Comparison of ENCODE assay signal across 19 mouse cellular contexts in the genomic region with DNA sequence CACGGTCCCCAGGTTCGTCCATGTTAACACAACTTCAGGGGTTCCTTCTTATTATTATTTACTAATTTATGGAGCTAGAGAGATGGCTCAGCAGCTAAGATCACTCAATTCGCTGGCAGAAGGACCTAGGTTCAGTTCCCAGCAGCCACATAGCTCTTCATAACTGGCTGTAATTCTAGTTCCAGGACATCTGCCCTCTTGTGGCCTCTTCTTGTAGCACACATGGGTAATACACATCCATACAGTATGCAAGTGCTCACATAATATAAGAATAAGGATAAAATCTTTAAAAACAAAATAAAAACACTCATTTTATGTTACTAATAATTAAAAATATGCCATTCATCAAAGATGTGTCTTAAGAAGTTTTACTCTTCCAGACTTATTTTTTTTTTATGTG. TPM values are rescaled to one million over a fixed set of nuclear protein-coding genes. Genes with fewer than 3 reads are reported as not detected.
DNase-seq lines count a peak whose midpoint lies in the region; ATAC-seq and TF ChIP-seq lines count a peak whose summit lies in the region.
"Had no signal": no experiment of that assay in that cellular context is flagged by ENCODE, and none has a peak within 500 bp of the region (broad histone marks: within the 10 kb centered on the region; RNA-seq: fewer than 3 reads in every experiment).

No protein-coding gene starts in this region.

- no peak overlapping the region for H3K9ac ChIP-seq in forebrain, postnatal 0 days
- H3K9ac ChIP-seq in forebrain, embryonic 11.5 days (ENCODE audit: low read length): no peak overlapping the region
- H3K9ac ChIP-seq in liver, embryonic 11.5 days (ENCODE audit: low read depth, low read length): no peak overlapping the region
- no peak overlapping the region for H3K9ac ChIP-seq in ES-E14 (ENCODE audit: insufficient read depth, low read depth, low read length, poor library complexity, severe bottlenecking)
- H3K9ac ChIP-seq: limb, embryonic 13.5 days; neural tube, embryonic 13.5 days had no signal

- H3K27ac ChIP-seq in forebrain, postnatal 0 days (ENCODE audit: low read depth, low read length): no peak overlapping the region
- no peak overlapping the region for H3K27ac ChIP-seq in forebrain, embryonic 11.5 days (ENCODE audit: low read depth, low read length)
- no peak overlapping the region for H3K27ac ChIP-seq in liver, embryonic 11.5 days (ENCODE audit: low read depth, low read length)
- no peak overlapping the region for H3K27ac ChIP-seq in ES-E14 (ENCODE audit: insufficient read depth, low read depth, low read length, poor library complexity, severe bottlenecking)
- H3K27ac ChIP-seq in embryonic facial prominence, embryonic 10.5 days (replicated peaks): no peak overlapping the region
- H3K27ac ChIP-seq: hindbrain, embryonic 10.5 days; limb, embryonic 13.5 days; neural tube, embryonic 13.5 days had no signal

- no peak for ATAC-seq in forebrain, postnatal 0 days
- ATAC-seq in forebrain, embryonic 11.5 days (replicated peaks; ENCODE audit: low FRiP score): no peak
- no peak for ATAC-seq in liver, embryonic 11.5 days (replicated peaks; ENCODE audit: low FRiP score)
- ATAC-seq: forebrain, embryonic 16.5 days; inflammation-experienced regulatory T-cells, adult 6 months had no signal

- H3K4me2 ChIP-seq in forebrain, postnatal 0 days (ENCODE audit: low read depth): no peak overlapping the region
- H3K4me2 ChIP-seq in forebrain, embryonic 11.5 days (ENCODE audit: low read depth, low read length, severe bottlenecking): no peak overlapping the region
- H3K4me2 ChIP-seq in liver, embryonic 11.5 days: no peak overlapping the region
- H3K4me2 ChIP-seq: limb, embryonic 13.5 days; neural tube, embryonic 13.5 days had no signal

- in situ Hi-C loops in ES-E14 (cut with MboI; ENCODE audit: low sequenced_read_pairs in 2 of 2, unreplicated experiment in 2 of 2): no loop called here

- H3K9me3 ChIP-seq in forebrain, postnatal 0 days (ENCODE audit: low read length): no peaks in the 10 kb centered on the region
- H3K9me3 ChIP-seq in forebrain, embryonic 11.5 days (ENCODE audit: control insufficient read depth, low read length): no peaks in the 10 kb centered on the region
- no peaks in the 10 kb centered on the region; the same call in 1 of the 2 replicates for H3K9me3 ChIP-seq in liver, embryonic 11.5 days (ENCODE audit: control insufficient read depth, low read length)
- no peaks in the 10 kb centered on the region for H3K9me3 ChIP-seq in ES-E14 (ENCODE audit: control insufficient read depth, insufficient read depth, low read depth, low read length)
- no peaks in the 10 kb centered on the region for H3K9me3 ChIP-seq in embryonic facial prominence, embryonic 10.5 days
- H3K9me3 ChIP-seq: hindbrain, embryonic 10.5 days; limb, embryonic 13.5 days; neural tube, embryonic 13.5 days had no signal

- WGBS in forebrain, postnatal 0 days: 85% methylated on average over 3 of the region's 3 CpGs
- WGBS in forebrain, embryonic 11.5 days: 88% methylated on average over 3 of the region's 3 CpGs
- WGBS in liver, embryonic 11.5 days: 74% methylated on average over 3 of the region's 3 CpGs
- WGBS in embryonic facial prominence, embryonic 10.5 days: 86% methylated on average over 3 of the region's 3 CpGs

- no peak for DNase-seq in forebrain, postnatal 0 days
- no peak for DNase-seq in forebrain, embryonic 11.5 days (ENCODE audit: low spot score)
- DNase-seq in liver, embryonic 11.5 days (ENCODE audit: low spot score): peak; percentile 11
- DNase-seq in liver (no peak), ES-E14 (ENCODE audit: low read depth, low spot score) (peak; percentile 45)
- peak; percentile 9 for DNase-seq in embryonic facial prominence, embryonic 10.5 days (ENCODE audit: low spot score)
- DNase-seq in kidney, adult 9 months: no peak
- DNase-seq in gastrocnemius, postnatal 10 days: no peak
- DNase-seq: adrenal gland, adult 2 months; cerebellum, postnatal 14 days; lung, adult 18-20 months; right cerebral cortex, postnatal 25 days; thymus, postnatal 25 days had no signal

- H3K4me3 ChIP-seq in forebrain, postnatal 0 days (ENCODE audit: low read depth, low read length): no peak overlapping the region
- H3K4me3 ChIP-seq in forebrain, embryonic 11.5 days (ENCODE audit: low read depth, low read length): no peak overlapping the region
- no peak overlapping the region for H3K4me3 ChIP-seq in liver, embryonic 11.5 days (ENCODE audit: low read depth, low read length)
- no peak overlapping the region for H3K4me3 ChIP-seq in ES-E14 (ENCODE audit: insufficient read depth in 1 of 2, low read depth in 1 of 2, low read length in 2 of 2, poor library complexity in 1 of 2, severe bottlenecking in 1 of 2)
- H3K4me3 ChIP-seq in embryonic facial prominence, embryonic 10.5 days: no peak overlapping the region
- H3K4me3 ChIP-seq: hindbrain, embryonic 10.5 days; limb, embryonic 13.5 days; neural tube, embryonic 13.5 days had no signal

- H3K36me3 ChIP-seq in forebrain, postnatal 0 days (ENCODE audit: insufficient read depth): no peaks in the 10 kb centered on the region
- no peaks in the 10 kb centered on the region for H3K36me3 ChIP-seq in forebrain, embryonic 11.5 days (ENCODE audit: control insufficient read depth, insufficient read depth, low read length)
- H3K36me3 ChIP-seq in liver, embryonic 11.5 days (ENCODE audit: control insufficient read depth, insufficient read depth, low read length): no peaks in the 10 kb centered on the region
- no peaks in the 10 kb centered on the region for H3K36me3 ChIP-seq in ES-E14 (ENCODE audit: control insufficient read depth, insufficient read depth, low read length, poor library complexity, severe bottlenecking)
- H3K36me3 ChIP-seq in embryonic facial prominence, embryonic 10.5 days (replicated peaks): no peaks in the 10 kb centered on the region
- H3K36me3 ChIP-seq: hindbrain, embryonic 10.5 days; limb, embryonic 13.5 days; neural tube, embryonic 13.5 days had no signal

- H3K4me1 ChIP-seq in forebrain, postnatal 0 days (ENCODE audit: insufficient read depth): no peaks in the 10 kb centered on the region
- H3K4me1 ChIP-seq in forebrain, embryonic 11.5 days (replicated peaks; ENCODE audit: control insufficient read depth, insufficient read depth, low read length): no peaks in the 10 kb centered on the region
- H3K4me1 ChIP-seq in liver, embryonic 11.5 days (replicated peaks; ENCODE audit: control insufficient read depth, insufficient read depth, low read length): no peaks in the 10 kb centered on the region
- H3K4me1 ChIP-seq in ES-E14 (ENCODE audit: control insufficient read depth in 2 of 2, insufficient read depth in 2 of 2, low read length in 2 of 2, poor library complexity in 1 of 2): no peaks in the 10 kb centered on the region
- peaks cover 4% of the 10 kb centered on the region; the same call in 1 of the 2 replicates for H3K4me1 ChIP-seq in embryonic facial prominence, embryonic 10.5 days
- H3K4me1 ChIP-seq: limb, embryonic 13.5 days; neural tube, embryonic 13.5 days had no signal

- H3K27me3 ChIP-seq in forebrain, postnatal 0 days (ENCODE audit: insufficient read depth, low read length): no peaks in the 10 kb centered on the region
- H3K27me3 ChIP-seq in forebrain, embryonic 11.5 days (ENCODE audit: control insufficient read depth, insufficient read depth, low read length): no peaks in the 10 kb centered on the region
- no peaks in the 10 kb centered on the region for H3K27me3 ChIP-seq in liver, embryonic 11.5 days (replicated peaks; ENCODE audit: control insufficient read depth, insufficient read depth, low read length)
- H3K27me3 ChIP-seq in embryonic facial prominence, embryonic 10.5 days (replicated peaks; ENCODE audit: low read depth, poor library complexity, severe bottlenecking): no peaks in the 10 kb centered on the region
- H3K27me3 ChIP-seq: CH12.LX; limb, embryonic 13.5 days; neural tube, embryonic 13.5 days had no signal

- peak; percentile 27 for TF ChIP-seq CTCF in forebrain, postnatal 0 days (IDR thresholded peaks at IDR 0.05; ENCODE audit: low read depth)

TF ChIP-seq in ES-E14, 5 proteins besides CTCF, POLR2A, EP300 and RAD21:
- 0 out of 2 replicates have a peak, but pooled peaks have one; percentile 40 for TF ChIP-seq ZC3H11A (IDR thresholded peaks at IDR 0.05; ENCODE audit: borderline replicate concordance, low read depth, low read length)
- no peak for TF ChIP-seq CHD2 (IDR thresholded peaks at IDR 0.05; ENCODE audit: low read depth, low read length)

RNA-seq across cellular contexts. Expression of gene Dok5, which starts 23.9 kb away (rescaled TPM):
- 50.2 and 93.9 TPM in 2 replicates for total RNA-seq in forebrain, postnatal 0 days (2014; rRNA removed)
- 79.9 and 128 TPM in 2 replicates for polyA plus RNA-seq in forebrain, postnatal 0 days (2015; fragmentation: Nextera tagmentation; extraction: Ambion mirVana)
- polyA plus RNA-seq in forebrain, embryonic 11.5 days (2014; fragmentation: Nextera tagmentation; extraction: Ambion mirVana): 6.2 and 8.1 TPM in 2 replicates
- 1.9 TPM in 2 replicates for polyA plus RNA-seq in liver, embryonic 11.5 days (2014; fragmentation: Nextera tagmentation; extraction: Ambion mirVana)
- total RNA-seq in ES-E14 (2012; rRNA removed): 0.48 and 0.58 TPM in 2 replicates
- 11.8 and 16.3 TPM in 2 replicates for polyA plus RNA-seq in embryonic facial prominence, embryonic 10.5 days (2016; fragmentation: Nextera tagmentation; extraction: Ambion mirVana)
- total RNA-seq in gastrocnemius, postnatal 10 days (2021): 10 to 100 TPM; 20.1 to 24.0 TPM
- total RNA-seq: CH12.LX had no signal
- polyA plus RNA-seq: inflammation-experienced regulatory T-cells, adult 6 months had no signal

Comparison
In these comparisons a context has a peak if more than half of its experiments do, and no peak if none do; other contexts are left out.
1. DNase-seq: peak in liver, embryonic 11.5 days (single experiment), ES-E14 (single experiment) and embryonic facial prominence, embryonic 10.5 days (single experiment); none in forebrain, postnatal 0 days (single experiment), forebrain, embryonic 11.5 days (single experiment), liver (single experiment), kidney, adult 9 months (single experiment) and gastrocnemius, postnatal 10 days (single experiment).